In genomic region chr14:14349485-14350262, GRCm38 (mm10) we compare ENCODE assay signal across 12 mouse cellular contexts. TPM values are rescaled to one million over a fixed set of nuclear protein-coding genes. Genes with fewer than 3 reads are reported as not detected.
DNase-seq lines count a peak whose midpoint lies in the region; ATAC-seq and TF ChIP-seq lines count a peak whose summit lies in the region.
"Had no signal": no experiment of that assay in that cellular context is flagged by ENCODE, and none has a peak within 500 bp of the region (broad histone marks: within the 10 kb centered on the region; RNA-seq: fewer than 3 reads in every experiment).

No protein-coding gene starts in this region.

- dilution Hi-C loops in CH12.LX (cut with MboI; ENCODE audit: extremely low pct_ligation_motif_present, extremely low pct_unique_long_range_greater_than_20kb, low sequenced_read_pairs): no loop called here

- WGBS in midbrain, postnatal 0 days: 98% methylated on average over 20 of the region's 20 CpGs

- intact Hi-C loops in gastrocnemius, postnatal 14 days (cut with DNase I; ENCODE audit: low total_unique reads): no loop called here

- H3K36me3 ChIP-seq in CH12.LX (replicated peaks in 1 of 2; ENCODE audit: control insufficient read depth in 1 of 2, insufficient read depth in 1 of 2, low read length in 1 of 2): peaks cover 0 to 10% of the 10 kb centered on the region in 2 experiments
- H3K36me3 ChIP-seq in testis, adult 2 months (ENCODE audit: control insufficient read depth, insufficient read depth, low read length): no peaks in the 10 kb centered on the region
- H3K36me3 ChIP-seq in midbrain, postnatal 0 days (ENCODE audit: insufficient read depth, low read length): no peaks in the 10 kb centered on the region

- H3K9me3 ChIP-seq in CH12.LX (replicated peaks; ENCODE audit: low read length): peaks cover 78% of the 10 kb centered on the region
- H3K9me3 ChIP-seq in midbrain, postnatal 0 days (ENCODE audit: low read length): peaks cover 32% of the 10 kb centered on the region; the same call in 1 of the 2 replicates

- no peak overlapping the region for H3K4me3 ChIP-seq in CH12.LX (replicated peaks in 1 of 3; ENCODE audit: low read depth in 2 of 3, low read length in 2 of 3, poor library complexity in 1 of 3)
- peak overlapping the region; percentile 17 for H3K4me3 ChIP-seq in testis, adult 2 months (ENCODE audit: control insufficient read depth, low read depth, low read length)
- no peak overlapping the region for H3K4me3 ChIP-seq in midbrain, postnatal 0 days (ENCODE audit: low read depth, low read length)
- H3K4me3 ChIP-seq: embryonic facial prominence, embryonic 12.5 days had no signal

- no peaks in the 10 kb centered on the region for H3K79me2 ChIP-seq in CH12.LX (replicated peaks; ENCODE audit: control insufficient read depth, extremely low read depth, insufficient read depth, poor library complexity, severe bottlenecking)

- no peak for TF ChIP-seq RAD21 in CH12.LX (IDR thresholded peaks at IDR 0.05; ENCODE audit: low read depth, low read length)

- no peak overlapping the region for H3K27ac ChIP-seq in CH12.LX (ENCODE audit: insufficient read depth, low read depth)
- H3K27ac ChIP-seq in testis, adult 2 months (ENCODE audit: control insufficient read depth, insufficient read depth, low read depth, low read length): no peak overlapping the region
- H3K27ac ChIP-seq in midbrain, postnatal 0 days (ENCODE audit: low read depth, low read length): no peak overlapping the region
- H3K27ac ChIP-seq: embryonic facial prominence, embryonic 12.5 days; liver, embryonic 14.5 days had no signal

- no peak for ATAC-seq in midbrain, postnatal 0 days (ENCODE audit: low FRiP score)

- peaks cover 0 to 3% of the 10 kb centered on the region in 2 experiments; a peak in 1 of 4 replicates for H3K4me1 ChIP-seq in CH12.LX (ENCODE audit: control insufficient read depth in 1 of 2, insufficient read depth in 2 of 2)
- H3K4me1 ChIP-seq in testis, adult 2 months (ENCODE audit: control insufficient read depth, insufficient read depth, low read length): peaks cover 37% of the 10 kb centered on the region
- H3K4me1 ChIP-seq in midbrain, postnatal 0 days (ENCODE audit: insufficient read depth, low read length): no peaks in the 10 kb centered on the region
- H3K4me1 ChIP-seq: embryonic facial prominence, embryonic 12.5 days had no signal

- no peak overlapping the region for H3K9ac ChIP-seq in CH12.LX (ENCODE audit: insufficient read depth, low read depth)
- H3K9ac ChIP-seq in midbrain, postnatal 0 days (replicated peaks; ENCODE audit: low read length, poor library complexity, severe bottlenecking): no peak overlapping the region
- H3K9ac ChIP-seq: embryonic facial prominence, embryonic 12.5 days; liver, embryonic 14.5 days had no signal

- no peak for TF ChIP-seq POLR2A in CH12.LX (IDR thresholded peaks at IDR 0.05; ENCODE audit: low read depth, low read length)
- no peak for TF ChIP-seq POLR2A in testis, adult 2 months (IDR thresholded peaks at IDR 0.05; ENCODE audit: control insufficient read depth, low read depth, low read length)

- H3K4me2 ChIP-seq in CH12.LX (ENCODE audit: insufficient read depth, low read depth, poor library complexity, severe bottlenecking): no peak overlapping the region
- H3K4me2 ChIP-seq in midbrain, postnatal 0 days (ENCODE audit: low read depth, low read length, poor library complexity, severe bottlenecking): no peak overlapping the region
- H3K4me2 ChIP-seq: embryonic facial prominence, embryonic 12.5 days had no signal

- no peak for TF ChIP-seq EP300 in CH12.LX (IDR thresholded peaks at IDR 0.05; ENCODE audit: low read length)

- no peaks in the 10 kb centered on the region for H3K27me3 ChIP-seq in CH12.LX (replicated peaks)
- H3K27me3 ChIP-seq in testis, adult 2 months (ENCODE audit: control insufficient read depth, insufficient read depth, low read length): no peaks in the 10 kb centered on the region
- no peaks in the 10 kb centered on the region for H3K27me3 ChIP-seq in midbrain, postnatal 0 days (ENCODE audit: insufficient read depth, low read length)
- H3K27me3 ChIP-seq: embryonic facial prominence, embryonic 12.5 days had no signal

- TF ChIP-seq CTCF in CH12.LX (conservative IDR thresholded peaks at IDR 0.05 in 1 of 2, IDR thresholded peaks at IDR 0.05 in 1 of 2; ENCODE audit: low read depth in 2 of 2, low read length in 2 of 2): no peak
- TF ChIP-seq CTCF in testis, adult 2 months (IDR thresholded peaks at IDR 0.05; ENCODE audit: control insufficient read depth, insufficient read depth, insufficient replicate concordance, low read depth, low read length): no peak
- TF ChIP-seq CTCF in midbrain, postnatal 0 days (IDR thresholded peaks at IDR 0.05): no peak

- in situ Hi-C loops in CH12.LX (cut with MboI; ENCODE audit: low pct_ligation_motif_present, low pct_unique_long_range_greater_than_20kb, low sequenced_read_pairs): no loop called here

- peak; percentile 5 for DNase-seq in adrenal gland, postnatal 10 days
- no peak for DNase-seq in adrenal gland, adult 8-10 months
- peak; percentile 17 to 34 for DNase-seq in layer of hippocampus, postnatal 10 days (ENCODE audit: low spot score in 2 of 2)
- DNase-seq in layer of hippocampus, adult 9-11 months: no peak
- peak; percentile 17 for DNase-seq in CH12.LX (ENCODE audit: extremely low read depth)
- DNase-seq in gastrocnemius, postnatal 14 days: peak; percentile 10
- no peak for DNase-seq in midbrain, postnatal 0 days (ENCODE audit: low spot score)

TF ChIP-seq in CH12.LX, 34 proteins besides CTCF, POLR2A, EP300 and RAD21:
- no peak for TF ChIP-seq E2F4 (IDR thresholded peaks at IDR 0.05; ENCODE audit: insufficient replicate concordance, low read depth, low read length)
- no peak for TF ChIP-seq GABPA (IDR thresholded peaks at IDR 0.05; ENCODE audit: insufficient replicate concordance, low read depth, low read length)
- no peak for TF ChIP-seq UBTF (IDR thresholded peaks at IDR 0.05; ENCODE audit: low read depth, low read length)
- TF ChIP-seq ETS1 (conservative IDR thresholded peaks at IDR 0.05; ENCODE audit: low read depth, low read length): no peak
- no peak for TF ChIP-seq JUND (conservative IDR thresholded peaks at IDR 0.05; ENCODE audit: low read depth, low read length)
- no peak for TF ChIP-seq SIN3A (IDR thresholded peaks at IDR 0.05; ENCODE audit: low read length)
- no peak for TF ChIP-seq MEF2A (IDR thresholded peaks at IDR 0.05; ENCODE audit: borderline replicate concordance, low read depth, low read length)
- TF ChIP-seq PAX5 (IDR thresholded peaks at IDR 0.05; ENCODE audit: low read length): no peak
- no peak for TF ChIP-seq MAX (IDR thresholded peaks at IDR 0.05; ENCODE audit: low read length)
- TF ChIP-seq TBP (conservative IDR thresholded peaks at IDR 0.05; ENCODE audit: low read depth, low read length): no peak
- no peak for TF ChIP-seq USF2 (conservative IDR thresholded peaks at IDR 0.05; ENCODE audit: low read depth, low read length)
- TF ChIP-seq ZNF384 (IDR thresholded peaks at IDR 0.05; ENCODE audit: low read depth, low read length): no peak
- TF ChIP-seq CHD1 (IDR thresholded peaks at IDR 0.05; ENCODE audit: low read depth, low read length): no peak

RNA-seq across cellular contexts. Expression of gene Il3ra, which starts 3.6 kb away (rescaled TPM):
- total RNA-seq in adrenal gland, postnatal 10 days (2021): 10 to 100 TPM; 10.3 to 13.5 TPM
- total RNA-seq in adrenal gland, adult 8-10 months (2022): 10 to 100 TPM in 1 of 4 experiments, 1 to 10 TPM in 3; 8.8 to 11.5 (median 9.1) TPM
- total RNA-seq in layer of hippocampus, postnatal 10 days (2021): 1 to 10 TPM; 3.5 to 4.3 TPM
- total RNA-seq in CH12.LX (2012; rRNA removed): 0.64 and 0.76 TPM in 2 replicates
- total RNA-seq in CH12.LX (2014; rRNA removed): 0.89 and 1.3 TPM in 2 replicates
- 2.6 and 4.8 TPM in 2 replicates for polyA plus RNA-seq in CH12.LX (2012; ENCODE audit: insufficient read length, low read depth)
- 1 to 10 TPM; 3.3 to 5.6 TPM for total RNA-seq in gastrocnemius, postnatal 14 days (2021)
- 46.5 and 51.0 TPM in 2 replicates for polyA plus RNA-seq in testis, adult 2 months (2012; rRNA removed)
- 5.9 and 11.3 TPM in 2 replicates for total RNA-seq in midbrain, postnatal 0 days (2014; rRNA removed)
- polyA plus RNA-seq in midbrain, postnatal 0 days (2015; fragmentation: Nextera tagmentation; extraction: Ambion mirVana): 3.1 and 4.0 TPM in 2 replicates

RNA-seq across cellular contexts. Expression of gene Olfr31, which starts 27.0 kb away (rescaled TPM):
- total RNA-seq in adrenal gland, postnatal 10 days (2021): not detected
- not detected for total RNA-seq in adrenal gland, adult 8-10 months (2022)
- under 1 TPM in 1 of 2 experiments, not detected in 1; 0.11 TPM for total RNA-seq in layer of hippocampus, postnatal 10 days (2021)
- total RNA-seq in CH12.LX (2012; rRNA removed) (not detected in 2 replicates), CH12.LX (2014; rRNA removed) (not detected in 2 replicates)
- 0.09 TPM in 1 of 2 replicates, not detected in the other for polyA plus RNA-seq in CH12.LX (2012; ENCODE audit: insufficient read length, low read depth)
- total RNA-seq in gastrocnemius, postnatal 14 days (2021): not detected
- polyA plus RNA-seq in testis, adult 2 months (2012; rRNA removed): 0.40 TPM in 1 of 2 replicates, not detected in the other
- total RNA-seq in midbrain, postnatal 0 days (2014; rRNA removed): not detected in 2 replicates
- 0.12 TPM in 1 of 2 replicates, not detected in the other for polyA plus RNA-seq in midbrain, postnatal 0 days (2015; fragmentation: Nextera tagmentation; extraction: Ambion mirVana)
- polyA plus RNA-seq: embryonic facial prominence, embryonic 12.5 days; heart, postnatal 0 days; liver, embryonic 14.5 days; small intestine, adult 2 months had no signal

RNA-seq across cellular contexts. Expression of gene Olfr721-ps1, which starts 51.4 kb away (rescaled TPM):
- not detected for total RNA-seq in adrenal gland, postnatal 10 days (2021)
- total RNA-seq in adrenal gland, adult 8-10 months (2022): not detected
- total RNA-seq in layer of hippocampus, postnatal 10 days (2021): not detected
- total RNA-seq in CH12.LX (2012; rRNA removed): not detected in 2 replicates
- total RNA-seq in CH12.LX (2014; rRNA removed): not detected in 2 replicates
- not detected in 2 replicates for polyA plus RNA-seq in CH12.LX (2012; ENCODE audit: insufficient read length, low read depth)
- not detected for total RNA-seq in gastrocnemius, postnatal 14 days (2021)
- polyA plus RNA-seq in testis, adult 2 months (2012; rRNA removed): not detected in 2 replicates
- not detected in 2 replicates for total RNA-seq in midbrain, postnatal 0 days (2014; rRNA removed)
- polyA plus RNA-seq in midbrain, postnatal 0 days (2015; fragmentation: Nextera tagmentation; extraction: Ambion mirVana): not detected in 2 replicates
- polyA plus RNA-seq: embryonic facial prominence, embryonic 12.5 days; heart, postnatal 0 days; liver, embryonic 14.5 days; small intestine, adult 2 months had no signal

Comparison
In these comparisons a context has a peak if more than half of its experiments do, and no peak if none do; other contexts are left out.
1. DNase-seq: peak in adrenal gland, postnatal 10 days (single experiment), layer of hippocampus, postnatal 10 days (2 of 2), CH12.LX (single experiment) and gastrocnemius, postnatal 14 days (single experiment); none in adrenal gland, adult 8-10 months (single experiment), layer of hippocampus, adult 9-11 months (single experiment) and midbrain, postnatal 0 days (single experiment).